Mouse (Mus musculus): ENCODE data around the gene Gtpbp4.
"Not testable (repeated sequence)": the region's sequence is repeated elsewhere in the genome, so short reads cannot be mapped to it uniquely, and the experiment has no call there.

Gtpbp4 gene

GRCm38 (mm10) chr13:8972972-8973371 lies 22.9 kb downstream of the Gtpbp4 start:
- no peak for DNase-seq (ENCODE audit: low spot score in 2 of 2)

GRCm38 (mm10) chr13:8972369-8972768 lies 23.5 kb downstream of the Gtpbp4 start:
- no peak for DNase-seq (ENCODE audit: low spot score in 2 of 2)

- no peak for DNase-seq (ENCODE audit: low spot score in 2 of 2)
Observed at GRCm38 (mm10) chr13:8967742-8968141, 28.1 kb downstream of the Gtpbp4 start.

GRCm38 (mm10) chr13:8965224-8965623 lies 30.7 kb downstream of the Gtpbp4 start:
- DNase-seq (ENCODE audit: low spot score in 2 of 2), result no peak

- DNase-seq (ENCODE audit: low spot score in 2 of 2), result peak; percentile 3 to 6
Observed at GRCm38 (mm10) chr13:8962266-8962665, 33.6 kb downstream of the Gtpbp4 start.

GRCm38 (mm10) chr13:8961128-8961888 lies 34.6 kb downstream of the Gtpbp4 start:
- DNase-seq (ENCODE audit: low spot score in 2 of 2), result not testable (repeated sequence)

GRCm38 (mm10) chr13:8959554-8959953 lies 36.3 kb downstream of the Gtpbp4 start:
- not testable (repeated sequence) for DNase-seq (ENCODE audit: low spot score in 2 of 2)

GRCm38 (mm10) chr13:8959058-8959457 lies 36.8 kb downstream of the Gtpbp4 start:
- DNase-seq (ENCODE audit: low spot score in 2 of 2), result not testable (repeated sequence)

- not testable (repeated sequence) for DNase-seq (ENCODE audit: low spot score in 2 of 2)
Observed at GRCm38 (mm10) chr13:8956873-8957272, 39.0 kb downstream of the Gtpbp4 start.

GRCm38 (mm10) chr13:8955127-8955526 lies 40.8 kb downstream of the Gtpbp4 start:
- DNase-seq (ENCODE audit: low spot score in 2 of 2), result not testable (repeated sequence)

- not testable (repeated sequence) for DNase-seq (ENCODE audit: low spot score in 2 of 2)
Observed at GRCm38 (mm10) chr13:8952563-8952962, 43.3 kb downstream of the Gtpbp4 start, which contains the start of gene Idi2. Idi2 (plus strand) TSS chr13:8952863.

GRCm38 (mm10) chr13:8948131-8948530 lies 47.8 kb downstream of the Gtpbp4 start, which contains the start of gene Gm9745:
Gm9745 (minus strand) TSS chr13:8948231.
- not testable (repeated sequence) for DNase-seq (ENCODE audit: low spot score in 2 of 2)

- not testable (repeated sequence) for DNase-seq (ENCODE audit: low spot score in 2 of 2)
Observed at GRCm38 (mm10) chr13:8943828-8944227, 52.1 kb downstream of the Gtpbp4 start.

GRCm38 (mm10) chr13:8941701-8942100 lies 54.2 kb downstream of the Gtpbp4 start:
- not testable (repeated sequence) for DNase-seq (ENCODE audit: low spot score in 2 of 2)

GRCm38 (mm10) chr13:8941110-8941509 lies 54.8 kb downstream of the Gtpbp4 start:
- DNase-seq (ENCODE audit: low spot score in 2 of 2), result not testable (repeated sequence)

GRCm38 (mm10) chr13:8937611-8938140 lies 58.2 kb downstream of the Gtpbp4 start:
- not testable (repeated sequence) for DNase-seq (ENCODE audit: low spot score in 2 of 2)

GRCm38 (mm10) chr13:8933499-8933898 lies 62.4 kb downstream of the Gtpbp4 start:
- no peak for DNase-seq (ENCODE audit: low spot score in 2 of 2)

All from heart, adult 9 months (tissue).